Mouse (Mus musculus): ENCODE measurements around the gene Eno3.

DNA sequence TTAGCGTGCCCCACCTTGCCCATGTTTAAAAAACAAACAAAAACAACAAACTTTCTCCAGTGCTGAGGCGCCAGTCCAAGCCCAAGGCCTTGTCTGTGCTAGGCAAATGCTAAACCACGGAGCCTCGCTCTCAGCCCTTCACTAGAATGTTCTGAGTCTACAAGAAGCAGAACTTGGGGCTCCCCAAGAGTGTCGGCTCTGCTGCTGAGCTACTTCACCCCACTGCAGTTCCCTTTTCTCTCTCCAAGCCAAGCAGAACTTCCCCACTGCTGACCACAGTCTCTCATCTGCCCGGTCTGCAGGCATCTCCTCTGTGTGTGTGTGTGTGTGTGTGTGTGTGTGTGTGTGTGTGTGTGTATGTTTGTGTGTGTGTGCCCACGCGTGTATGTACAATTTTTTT, 22.9 kb downstream of the Eno3 start:
- TF ChIP-seq CTCF (conservative IDR thresholded peaks at IDR 0.05; ENCODE audit: low read length): no peak
- TF ChIP-seq POU5F1 (IDR thresholded peaks at IDR 0.05; ENCODE audit: borderline replicate concordance, low read length): no peak

All from E14TG2a.4 (cell line).